Mouse (Mus musculus): ENCODE data around the gene Pfn1. TPM values are rescaled to one million over a fixed set of nuclear protein-coding genes. Genes with fewer than 3 reads are reported as not detected.

The Pfn1 gene
- total RNA-seq, 2 experiments from 2014 or later, result 346 to 373 TPM

DNA sequence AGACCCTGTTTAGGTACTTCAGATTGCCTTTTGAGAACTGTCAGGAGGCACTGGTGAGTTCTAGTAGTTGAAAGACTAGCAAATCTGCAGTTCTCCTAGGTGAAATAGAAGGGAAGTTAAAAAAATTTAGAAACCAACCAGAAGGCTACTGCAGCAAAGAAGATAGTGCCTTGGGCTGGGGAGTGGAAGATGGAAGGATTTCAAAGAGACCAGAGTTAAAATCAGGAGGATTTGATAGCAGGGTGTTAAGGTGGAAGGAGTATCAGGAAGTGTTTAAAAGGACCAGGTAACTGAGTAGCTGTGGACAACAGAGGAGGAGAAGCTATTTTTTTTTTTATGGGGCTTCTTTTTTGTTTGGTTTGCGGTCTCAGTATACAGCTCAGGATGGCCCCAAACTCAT, 16.7 kb downstream of the Pfn1 start:
- DNase-seq, result no peak

DNA sequence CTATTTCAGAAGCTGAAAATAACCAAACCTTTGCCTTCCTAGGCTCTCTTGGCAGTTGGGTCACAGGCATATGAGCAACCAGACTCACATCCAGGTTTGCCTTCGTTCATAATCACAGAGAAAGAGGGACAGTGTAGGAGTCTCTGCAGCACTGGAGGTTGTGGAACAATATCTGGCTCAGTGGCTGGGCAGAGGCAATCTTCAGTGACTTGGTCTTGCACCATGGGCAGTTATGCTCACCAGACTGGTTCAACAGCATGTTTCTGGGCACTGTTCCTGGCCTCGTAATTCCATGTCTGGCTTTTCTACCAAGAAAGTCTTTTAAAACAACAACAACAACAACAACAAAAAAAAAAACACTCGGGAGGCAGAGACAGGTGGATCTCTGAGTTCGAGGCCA, 18.8 kb downstream of the Pfn1 start:
- DNase-seq, result no peak

DNA sequence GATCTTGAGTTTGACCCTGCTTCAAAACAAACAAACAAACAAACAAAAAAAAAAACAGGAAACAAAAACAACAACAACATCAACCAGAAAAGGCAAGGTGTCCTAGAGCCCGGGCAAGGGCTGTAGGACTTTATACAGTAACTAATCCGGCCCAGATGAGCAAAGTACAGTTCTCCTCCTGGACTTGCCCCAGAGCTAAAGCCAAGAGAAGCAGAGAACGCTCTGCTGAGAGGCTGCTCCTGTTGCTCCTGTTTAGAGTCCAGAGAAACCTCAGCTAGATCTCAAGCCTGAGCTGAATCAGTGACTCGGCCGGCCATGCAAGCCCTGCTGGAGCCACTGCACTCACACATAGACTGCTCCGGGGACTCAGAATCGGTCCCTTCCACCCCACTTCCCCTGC, 24.3 kb downstream of the Pfn1 start:
- no peak for DNase-seq

DNA sequence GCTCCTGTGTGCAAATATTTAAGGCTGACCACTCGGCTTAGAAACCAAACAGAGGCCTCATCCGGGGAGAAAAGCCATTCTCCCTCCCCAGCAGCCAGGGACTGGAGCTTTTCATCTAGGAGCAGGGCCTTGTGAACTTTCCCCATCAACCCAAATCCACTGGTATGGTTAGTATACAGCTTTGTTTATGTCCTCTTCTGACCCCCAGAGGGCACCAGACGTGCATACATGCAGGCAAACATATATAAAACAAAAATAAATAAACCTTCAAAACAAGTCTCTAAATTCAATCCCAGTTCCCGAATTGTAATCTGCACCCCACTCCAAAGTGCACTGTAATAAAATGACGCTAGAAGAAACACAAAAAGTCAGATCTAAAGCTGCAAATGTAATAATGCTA, 24.9 kb downstream of the Pfn1 start:
- DNase-seq, result no peak

DNA sequence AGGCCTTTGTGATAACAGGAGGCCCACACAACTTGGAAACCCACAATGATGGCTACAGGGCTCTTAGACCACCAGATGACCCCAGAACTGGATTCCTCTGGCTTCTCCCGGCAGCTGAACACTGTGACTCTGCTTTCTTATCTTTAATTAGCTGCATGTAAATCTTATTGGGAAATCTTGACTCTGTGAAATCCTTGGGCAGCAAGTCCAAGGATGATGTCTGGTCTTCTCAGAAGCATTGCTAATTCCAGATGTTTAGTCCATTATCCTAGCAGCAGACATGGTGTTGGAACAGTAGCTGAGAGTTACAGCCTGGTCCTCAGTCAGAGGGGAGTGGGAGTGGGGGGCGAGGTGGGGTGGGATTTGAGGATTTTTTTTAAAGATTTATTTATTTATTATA, 26.0 kb downstream of the Pfn1 start:
- no peak for DNase-seq

DNA sequence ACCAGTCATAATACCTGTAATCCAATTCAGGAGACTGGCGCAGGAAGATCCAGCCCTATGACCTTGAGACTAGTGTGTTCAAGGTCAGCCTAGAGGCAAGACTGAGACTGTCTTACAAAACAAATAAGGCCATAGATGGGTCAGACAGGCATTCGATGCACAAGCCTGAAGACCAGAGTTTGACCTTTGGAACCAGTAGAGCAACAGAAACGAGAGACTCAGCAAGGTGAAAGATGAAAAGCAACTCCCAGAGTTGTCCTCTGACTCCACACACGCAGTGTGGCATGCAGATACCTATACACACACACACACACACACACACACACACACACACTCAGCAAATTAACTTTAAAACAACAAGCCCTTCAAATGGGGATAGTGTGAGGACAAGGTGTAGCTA, 27.6 kb downstream of the Pfn1 start:
- no peak for DNase-seq

DNA sequence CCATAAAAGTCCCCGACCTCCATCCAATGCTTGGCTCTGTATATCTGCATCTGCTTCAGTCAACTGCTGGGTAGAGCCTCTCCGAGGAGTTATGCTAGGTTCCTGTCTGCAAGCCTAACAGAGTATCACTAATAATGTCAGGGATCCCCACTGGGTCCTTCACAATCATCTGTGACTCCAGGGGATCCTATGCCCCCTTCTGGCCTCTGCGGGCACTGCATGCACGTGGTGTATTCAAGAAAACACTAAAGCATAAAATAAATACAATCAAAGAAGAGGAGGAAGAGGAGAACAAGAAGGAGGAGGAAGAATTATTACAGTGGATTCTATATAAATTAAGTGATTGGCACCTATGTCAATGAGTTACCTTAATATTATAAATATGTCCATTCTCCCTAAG, 29.0 kb downstream of the Pfn1 start:
- no peak for DNase-seq

DNA sequence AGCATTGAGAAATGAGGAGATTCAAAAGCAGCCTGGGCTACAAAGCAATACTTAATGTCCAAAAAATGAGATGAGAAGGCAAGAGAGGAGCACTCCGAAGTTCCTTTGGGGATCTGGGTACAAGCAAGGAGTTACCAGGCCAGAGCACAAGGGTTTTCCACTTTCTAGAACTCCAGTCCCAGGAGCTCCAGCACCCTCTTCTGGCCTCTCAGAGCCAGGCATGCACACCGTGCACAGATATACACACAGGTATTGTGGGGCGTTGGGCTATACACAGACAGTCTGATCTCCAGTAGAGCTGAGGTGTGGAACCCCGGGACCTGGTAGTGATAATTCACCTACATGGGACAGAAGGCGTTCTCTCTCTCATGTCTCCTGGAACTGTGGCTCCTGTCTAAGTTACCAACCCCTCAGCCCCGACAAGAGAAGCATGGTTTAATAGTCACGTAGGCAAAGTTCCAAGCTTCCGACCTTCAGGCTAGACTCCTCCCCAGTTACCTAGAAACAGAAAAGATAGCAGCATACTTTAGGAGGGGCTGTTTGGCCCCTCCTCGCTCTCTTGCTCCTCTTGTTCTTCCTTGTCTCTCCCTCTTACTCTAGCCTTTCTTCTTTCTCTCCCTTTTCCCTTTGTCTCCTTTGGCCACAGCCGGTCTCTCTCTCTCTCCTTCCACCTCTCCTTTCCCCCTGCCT, 31.2 kb downstream of the Pfn1 start:
- DNase-seq, result no peak

DNA sequence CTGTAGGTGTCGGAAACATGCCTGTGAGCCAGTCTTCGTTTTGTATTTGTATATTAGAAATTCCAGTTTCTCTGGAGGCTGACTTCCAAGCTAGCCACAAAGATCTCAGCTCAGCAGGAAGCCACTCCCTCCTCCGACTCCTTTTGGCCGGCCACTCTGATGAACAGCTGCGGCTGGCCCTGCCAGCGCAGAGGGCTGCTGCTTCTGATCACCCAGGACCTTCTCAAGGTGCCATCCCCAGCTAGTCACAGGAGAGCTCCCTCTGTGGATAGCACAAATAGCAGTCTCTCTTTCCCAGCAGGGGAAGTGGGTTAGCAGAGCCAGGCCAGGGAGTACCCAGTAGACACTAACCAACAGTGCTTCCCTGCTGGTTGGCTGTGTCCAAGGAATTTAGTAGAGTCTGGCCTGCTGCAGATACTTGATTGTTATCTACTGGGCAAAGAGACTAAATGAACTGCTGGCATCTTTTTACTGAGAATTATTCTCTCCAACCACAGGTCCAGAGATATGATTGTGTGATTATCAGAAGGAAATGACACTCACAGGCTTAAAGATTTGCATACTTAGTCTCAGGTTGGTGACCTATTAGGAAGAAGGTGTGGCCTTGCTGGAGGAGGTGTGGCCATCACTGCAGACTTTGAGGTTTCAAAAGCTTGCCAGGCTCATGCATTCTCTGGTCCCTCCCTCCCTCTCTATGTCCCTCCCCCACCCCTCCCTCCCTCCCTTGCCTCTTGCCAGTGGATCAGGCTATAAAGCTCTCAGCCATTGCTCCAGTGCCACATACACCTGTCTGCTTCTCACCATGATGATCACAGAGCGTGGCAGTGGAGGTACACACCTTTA, 32.3 kb downstream of the Pfn1 start:
- DNase-seq, result no peak

DNA sequence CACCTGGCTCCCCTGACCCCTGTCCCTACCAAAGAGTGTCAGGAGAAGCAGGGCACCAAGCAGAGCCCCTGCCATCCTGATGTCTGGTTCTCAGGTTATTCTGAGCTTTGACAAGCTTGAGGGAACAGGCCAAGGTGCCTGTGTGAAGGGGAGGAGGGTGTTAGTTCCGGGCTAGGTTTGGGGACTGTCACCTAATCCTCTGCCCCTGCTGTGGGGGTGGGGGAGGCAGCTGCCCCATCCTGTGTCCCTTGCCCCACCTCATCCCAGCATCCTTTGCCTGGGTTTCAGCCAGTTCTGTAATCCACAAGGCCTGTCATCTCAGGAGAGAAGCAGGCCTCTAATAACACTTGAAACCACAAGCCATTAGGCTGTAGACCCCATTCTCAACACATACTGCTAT, 35.3 kb downstream of the Pfn1 start, which contains the start of gene Chrne:
Gene Chrne, minus strand, starts transcription at position 116 of the 400 bp plus-strand sequence.
- DNase-seq, result no peak

DNA sequence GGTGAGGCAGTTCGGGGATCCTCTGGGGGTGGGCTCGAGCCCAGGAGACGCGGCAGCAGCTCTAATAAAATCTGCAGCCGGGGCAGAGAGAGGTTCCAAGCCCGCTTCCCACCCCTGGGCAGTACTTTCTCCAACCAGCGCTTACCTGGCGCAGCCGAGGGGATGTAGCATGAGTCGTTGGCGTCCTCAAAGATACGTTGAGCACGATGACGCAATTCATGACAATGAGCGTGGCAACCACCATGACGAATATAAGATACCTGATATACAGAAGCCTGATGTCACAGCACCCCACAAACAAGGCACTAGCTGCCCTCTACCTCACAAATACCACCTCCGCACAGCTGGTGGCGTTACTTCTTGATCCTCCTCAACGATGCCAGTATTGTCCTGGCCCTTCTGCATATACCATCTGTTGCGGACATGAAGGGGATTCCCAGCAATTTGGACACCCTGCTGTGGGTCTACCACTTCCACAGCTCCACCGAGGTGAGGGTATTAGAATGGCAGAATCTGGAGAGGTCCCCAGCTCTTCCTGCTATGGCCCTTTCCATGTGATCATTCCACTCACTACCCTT, 38.8 kb downstream of the Pfn1 start, which contains the start of gene 4930544D05Rik:
Gene 4930544D05Rik, plus strand, starts transcription at position 333 of the 578 bp plus-strand sequence.
- DNase-seq, result no peak

DNA sequence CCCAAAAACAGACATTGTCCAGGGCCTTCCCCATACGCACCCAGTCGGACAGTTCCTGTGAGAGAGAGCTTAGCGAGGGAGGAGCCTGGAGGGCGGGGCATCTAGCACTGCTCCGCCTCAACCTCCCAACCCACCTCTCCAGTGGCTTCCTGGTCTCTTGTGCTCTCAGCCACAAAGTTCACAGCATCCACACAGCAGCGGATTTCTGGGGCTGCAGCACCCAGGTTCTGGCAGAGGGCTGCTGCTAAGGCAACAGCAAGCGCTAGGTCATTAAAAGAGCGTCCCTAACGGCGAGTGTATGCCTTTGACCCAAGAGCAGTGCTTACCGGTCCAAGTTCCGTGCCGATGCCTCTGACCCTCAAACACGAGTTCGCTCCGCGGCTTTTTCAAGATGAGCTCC, 39.4 kb downstream of the Pfn1 start:
- peak in 1 of 2 experiments; percentile 47 for DNase-seq

DNA sequence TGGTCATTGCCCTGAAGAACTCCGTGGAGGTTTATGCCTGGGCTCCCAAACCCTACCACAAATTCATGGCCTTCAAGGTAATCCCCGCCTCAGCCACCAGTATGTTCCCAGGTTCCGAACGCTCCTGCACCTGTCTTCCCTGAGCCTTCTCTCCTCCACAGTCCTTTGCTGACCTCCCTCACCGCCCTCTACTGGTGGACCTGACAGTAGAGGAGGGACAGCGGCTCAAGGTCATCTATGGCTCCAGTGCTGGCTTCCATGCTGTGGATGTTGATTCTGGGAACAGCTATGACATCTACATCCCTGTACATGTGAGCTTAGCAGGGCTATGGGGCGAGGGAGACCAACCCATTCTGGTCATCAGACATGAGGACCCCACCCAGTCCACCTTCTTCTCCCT, 41.9 kb downstream of the Pfn1 start:
- DNase-seq, result no peak

DNA sequence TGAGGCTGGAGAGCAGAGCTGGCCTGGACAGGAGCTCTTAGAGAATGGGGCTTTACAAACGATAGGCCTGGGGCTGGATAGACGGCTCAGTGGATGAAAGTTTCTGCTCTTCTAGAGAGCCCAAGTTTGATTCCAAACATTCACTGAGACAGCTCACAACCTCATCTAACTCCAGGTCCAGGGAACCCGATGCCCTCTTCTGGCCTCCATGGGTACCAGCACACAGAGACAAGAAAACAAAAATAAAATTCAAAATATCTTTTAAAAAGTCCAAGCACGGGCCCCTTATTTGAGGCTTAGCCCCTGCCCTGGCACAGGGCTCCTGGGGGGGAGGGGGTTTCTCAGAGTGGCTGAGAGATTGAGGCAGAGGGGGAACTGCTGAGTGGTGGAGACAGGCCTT, 43.7 kb downstream of the Pfn1 start:
- DNase-seq, result no peak

DNA sequence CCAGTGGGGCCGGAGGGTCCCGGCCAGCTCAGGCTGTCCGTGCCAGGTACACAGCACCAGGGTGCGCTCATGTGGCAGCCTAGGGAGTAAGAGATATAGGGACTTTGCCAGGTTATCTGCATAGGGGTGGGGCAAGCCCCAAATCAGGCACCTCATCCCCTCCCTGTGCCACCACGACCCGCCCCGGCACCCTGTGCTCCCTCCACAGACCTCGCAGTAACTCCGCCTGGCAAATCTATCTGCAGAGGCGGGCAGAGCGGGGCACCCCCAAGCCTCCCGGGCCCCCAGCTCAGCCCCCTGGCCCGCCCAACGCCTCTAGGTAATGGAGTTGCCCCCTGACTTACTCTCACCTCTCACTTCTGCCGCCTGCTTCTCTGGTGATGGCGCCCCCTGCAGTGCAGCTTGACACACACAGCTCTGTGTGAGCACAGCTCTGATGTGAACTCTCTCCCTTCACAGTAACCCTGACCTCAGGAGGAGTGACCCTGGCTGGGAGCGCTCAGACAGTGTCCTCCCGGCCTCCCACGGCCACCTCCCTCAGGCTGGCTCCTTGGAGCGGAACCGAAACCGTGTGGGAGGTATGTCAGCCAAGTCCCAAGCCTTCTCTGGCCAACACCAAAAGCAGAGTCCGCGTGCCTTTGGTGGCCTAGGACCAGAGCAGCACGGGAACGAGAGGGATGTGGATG, 45.9 kb downstream of the Pfn1 start:
- DNase-seq, result no peak

DNA sequence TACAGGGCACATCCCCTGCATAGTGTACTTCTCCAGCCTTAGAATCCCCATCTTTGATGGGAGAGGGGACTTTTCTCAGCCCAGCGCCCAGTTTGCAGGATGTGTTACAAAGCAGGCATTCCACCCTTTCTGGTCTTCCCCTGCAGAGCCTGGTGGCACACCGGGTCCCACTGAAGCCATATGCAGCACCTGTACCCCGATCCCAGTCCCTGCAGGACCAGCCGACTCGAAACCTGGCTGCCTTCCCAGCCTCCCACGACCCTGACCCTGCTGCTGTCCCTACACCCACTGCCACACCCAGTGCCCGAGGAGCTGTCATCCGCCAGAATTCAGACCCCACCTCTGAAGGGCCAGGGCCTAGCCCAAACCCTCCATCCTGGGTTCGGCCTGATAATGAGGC, 46.8 kb downstream of the Pfn1 start:
- no peak for DNase-seq

DNA sequence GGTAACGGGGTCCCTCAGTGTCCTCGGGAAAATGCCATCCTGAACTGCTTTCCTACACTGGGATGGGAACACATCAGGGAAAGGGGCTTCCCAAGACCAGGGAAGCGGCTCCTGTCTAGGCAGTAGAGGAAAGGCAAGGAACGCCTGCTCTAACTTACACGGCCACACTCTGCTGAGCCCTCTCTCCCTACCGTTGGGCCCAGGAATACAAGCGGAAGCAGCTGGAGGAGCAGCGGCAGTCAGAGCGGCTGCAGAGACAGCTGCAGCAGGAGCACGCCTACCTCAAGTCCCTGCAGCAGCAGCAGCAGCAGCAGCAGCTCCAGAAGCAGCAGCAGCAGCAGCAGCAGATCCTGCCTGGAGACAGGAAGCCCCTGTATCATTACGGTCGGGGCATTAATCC, 47.7 kb downstream of the Pfn1 start:
- no peak for DNase-seq

DNA sequence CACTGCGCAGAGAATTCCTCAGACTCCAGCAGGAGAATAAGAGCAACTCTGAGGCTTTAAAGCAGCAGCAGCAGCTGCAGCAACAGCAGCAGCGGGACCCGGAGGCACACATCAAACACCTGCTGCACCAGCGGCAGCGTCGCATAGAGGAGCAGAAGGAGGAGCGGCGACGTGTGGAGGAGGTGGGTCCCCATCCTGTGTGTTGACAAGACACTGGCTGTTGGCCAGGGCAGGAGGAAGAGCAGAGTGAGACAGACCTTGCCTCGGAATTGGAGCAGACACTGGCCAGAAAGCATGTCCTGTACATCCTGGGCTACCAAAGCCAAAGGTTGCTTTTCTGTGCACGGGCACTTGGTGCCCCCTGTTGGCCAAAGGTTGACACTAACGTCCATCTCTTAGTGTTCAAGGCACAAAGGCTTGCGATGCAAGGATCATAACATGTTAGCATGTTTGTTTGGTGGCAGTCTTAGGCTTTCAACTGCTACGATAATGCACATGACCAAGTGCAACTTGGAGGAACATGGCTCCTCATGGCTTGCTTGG, 49.3 kb downstream of the Pfn1 start:
- peak in 1 of 2 experiments; percentile 66 for DNase-seq

Data from layer of hippocampus, postnatal 36 days (tissue).